Mouse (Mus musculus): ENCODE measurements around the gene Elane.

DNA sequence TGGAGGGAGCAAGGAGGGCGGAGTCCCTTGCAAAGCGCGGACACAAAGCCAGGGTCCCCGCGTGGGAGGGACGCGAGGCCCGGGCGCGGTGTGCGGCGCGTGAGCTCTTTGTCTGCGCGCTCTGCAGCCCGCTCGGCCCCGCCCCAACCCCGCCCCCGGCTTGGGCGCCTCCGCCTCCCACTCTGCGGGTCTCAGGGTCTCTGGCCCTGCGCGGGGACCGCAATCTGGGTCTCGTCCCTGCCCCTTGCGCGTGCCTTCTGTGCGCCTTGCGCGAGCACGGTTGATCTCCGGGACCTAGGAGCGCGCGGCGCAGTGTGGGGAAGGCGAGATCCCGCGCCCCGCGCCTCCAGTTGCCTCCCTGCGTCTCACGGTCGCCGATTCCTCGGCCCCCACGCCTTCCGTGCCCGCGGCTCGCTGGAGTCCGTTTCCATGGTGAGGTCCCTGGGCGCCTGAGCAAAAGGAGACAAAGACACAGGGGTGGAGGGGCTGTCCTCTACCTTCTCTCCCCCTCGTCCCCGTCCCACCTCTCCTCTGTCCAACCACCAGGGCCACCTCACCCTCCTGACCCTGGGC is 11.7 kb upstream of the Elane start, which contains the start of the genes Prtn3 and Plppr3:
- TF ChIP-seq CTCF (IDR thresholded peaks at IDR 0.05; ENCODE audit: low read depth) (no peak), EP300 (IDR thresholded peaks at IDR 0.05; ENCODE audit: low read depth) (no peak)

Measured in liver, postnatal 0 days (tissue).